Mouse (Mus musculus) myocyte (in vitro differentiated cells): ENCODE measurements around the gene Mt1. TPM values are rescaled to one million over a fixed set of nuclear protein-coding genes. Genes with fewer than 3 reads are reported as not detected.

ENCODE experiments used
- H3K27me3 ChIP-seq: one replicate; pipeline ENCODE4 v1.6.1; 2011; ENCODE audit not compliant: control insufficient read depth, insufficient read depth, insufficient read length
- H3K36me3 ChIP-seq: one replicate; pipeline ENCODE4 v1.6.1; 2011; ENCODE audit not compliant: control insufficient read depth, insufficient read depth
- H3K4me2 ChIP-seq: one replicate; pipeline ENCODE4 v1.6.1; 2011; ENCODE audit warnings: low read depth, control low read depth
- H3K4me3 ChIP-seq: one replicate; pipeline ENCODE4 v1.5.1; 2011; ENCODE audit warnings: mild to moderate bottlenecking, control low read depth, moderate library complexity
- H3K79me2 ChIP-seq: one replicate; pipeline ENCODE4 v1.6.1; 2011; ENCODE audit not compliant: control insufficient read depth, insufficient read depth
- H3ac ChIP-seq: one replicate; pipeline ENCODE4 v1.6.1; 2011; ENCODE audit not compliant: control insufficient read depth, insufficient read length
- CEBPB ChIP-seq: IDR thresholded peaks from 2 replicates; pipeline ENCODE4 v1.6.1; 2011; ENCODE audit warnings: mild to moderate bottlenecking, moderate library complexity; ENCODE audit not compliant: poor library complexity, insufficient read depth, severe bottlenecking
- E2F4 ChIP-seq: IDR thresholded peaks from one replicate; pipeline ENCODE4 v1.6.1; 2011; ENCODE audit warnings: mild to moderate bottlenecking, control low read depth, moderate library complexity; ENCODE audit not compliant: insufficient read depth
- MAX ChIP-seq: IDR thresholded peaks from one replicate; pipeline ENCODE4 v1.6.1; 2011; ENCODE audit warnings: low read depth, mild to moderate bottlenecking, control low read depth
- MYOD1 ChIP-seq, 3 experiments: IDR thresholded peaks; one replicate each; pipeline ENCODE4 v1.6.1; 2011; ENCODE audit warnings: control low read depth in 2 of 3, low read depth in 2 of 3, mild to moderate bottlenecking in 2 of 3, moderate library complexity in 1 of 3; ENCODE audit not compliant: insufficient read length in 2 of 3, control insufficient read depth in 1 of 3
- MYOG ChIP-seq, 3 experiments: IDR thresholded peaks; one replicate each; pipeline ENCODE4 v1.6.1; 2011; ENCODE audit warnings: control low read depth in 2 of 3, low read depth in 2 of 3, mild to moderate bottlenecking in 2 of 3; ENCODE audit not compliant: insufficient read length in 2 of 3, control insufficient read depth in 1 of 3, insufficient read depth in 1 of 3
- POLR2A ChIP-seq: IDR thresholded peaks from one replicate; pipeline ENCODE4 v1.6.1; 2011; ENCODE audit warnings: low read depth, mild to moderate bottlenecking, control low read depth, moderate library complexity; ENCODE audit not compliant: insufficient read length
- POLR2AphosphoS2 ChIP-seq: IDR thresholded peaks from one replicate; pipeline ENCODE4 v1.6.1; 2011; ENCODE audit warnings: low read depth, control low read depth; ENCODE audit not compliant: insufficient read length
- REST ChIP-seq: IDR thresholded peaks from one replicate; pipeline ENCODE4 v1.6.1; 2011; ENCODE audit warnings: mild to moderate bottlenecking, control low read depth, moderate library complexity; ENCODE audit not compliant: insufficient read depth, insufficient read length
- SRF ChIP-seq: IDR thresholded peaks from one replicate; pipeline ENCODE4 v1.6.1; 2011; ENCODE audit warnings: low read depth; ENCODE audit not compliant: control insufficient read depth, insufficient read length
- TCF12 ChIP-seq: IDR thresholded peaks from one replicate; pipeline ENCODE4 v1.6.1; 2011; ENCODE audit warnings: mild to moderate bottlenecking, control low read depth; ENCODE audit not compliant: poor library complexity, insufficient read depth, severe bottlenecking
- TCF3 ChIP-seq: IDR thresholded peaks from one replicate; pipeline ENCODE4 v1.6.1; 2011; ENCODE audit warnings: low read depth, control low read depth; ENCODE audit not compliant: insufficient read length
- USF1 ChIP-seq: IDR thresholded peaks from one replicate; pipeline ENCODE4 v1.6.1; 2011; ENCODE audit warnings: low read depth, mild to moderate bottlenecking, control low read depth, moderate library complexity
- polyA plus RNA-seq: library from polyadenylated mRNA; unstranded; fragments of >200 nt; fragmentation: generic; extraction: Trizol; gene quantifications from one replicate; pipeline ENCODE4 v1.2.1, GENCODE M21; 2012; ENCODE audit warnings: missing spikeins

Mt1 gene
- polyA plus RNA-seq, 1 experiment, result 1,165 TPM

- Histone ChIP-seq H3ac (no peak overlapping the region), H3K4me2 (no peak overlapping the region), H3K36me3 (no peaks in the 10 kb centered on the region), H3K79me2 (no peaks in the 10 kb centered on the region), H3K27me3 (peaks cover 10% of the 10 kb centered on the region), H3K4me3 (no peak overlapping the region)
- TF ChIP-seq SRF (no peak), USF1 (no peak), TCF12 (no peak), MAX (no peak), POLR2AphosphoS2 (no peak), E2F4 (no peak), TCF3 (no peak), CEBPB (no peak), MYOD1 (IDR thresholded peaks at IDR 0.05; ENCODE audit: control insufficient read depth in 1 of 3, insufficient read length in 2 of 3, low read depth in 2 of 3) (no peak), REST (no peak), POLR2A (no peak), MYOG (IDR thresholded peaks at IDR 0.05; ENCODE audit: control insufficient read depth in 1 of 3, insufficient read depth in 1 of 3, insufficient read length in 2 of 3, low read depth in 2 of 3) (no peak)
Observed at GRCm38 (mm10) chr8:94207491-94207890, 28.6 kb downstream of the Mt1 start.

- Histone ChIP-seq H3ac (no peak overlapping the region), H3K27me3 (peaks cover 10% of the 10 kb centered on the region), H3K79me2 (no peaks in the 10 kb centered on the region), H3K4me2 (no peak overlapping the region), H3K36me3 (no peaks in the 10 kb centered on the region), H3K4me3 (no peak overlapping the region)
- TF ChIP-seq TCF3 (no peak), MYOD1 (IDR thresholded peaks at IDR 0.05; ENCODE audit: control insufficient read depth in 1 of 3, insufficient read length in 2 of 3, low read depth in 2 of 3) (no peak), TCF12 (no peak), MAX (no peak), POLR2A (no peak), E2F4 (no peak), REST (no peak), SRF (no peak)
Observed at GRCm38 (mm10) chr8:94209639-94210038, 30.8 kb downstream of the Mt1 start.

GRCm38 (mm10) chr8:94210225-94210624, 31.3 kb downstream of the Mt1 start:
- TF ChIP-seq REST (no peak), POLR2A (no peak), MYOG (IDR thresholded peaks at IDR 0.05; ENCODE audit: control insufficient read depth in 1 of 3, insufficient read depth in 1 of 3, insufficient read length in 2 of 3, low read depth in 2 of 3) (no peak), E2F4 (no peak), MYOD1 (IDR thresholded peaks at IDR 0.05; ENCODE audit: control insufficient read depth in 1 of 3, insufficient read length in 2 of 3, low read depth in 2 of 3) (no peak), TCF12 (no peak), USF1 (no peak), CEBPB (no peak), POLR2AphosphoS2 (no peak), SRF (no peak), MAX (no peak), TCF3 (no peak)

GRCm38 (mm10) chr8:94213819-94214218, 34.9 kb downstream of the Mt1 start:
- no peak for TF ChIP-seq TCF12
- TF ChIP-seq TCF3, result no peak
- TF ChIP-seq USF1, result no peak
- TF ChIP-seq MYOG (IDR thresholded peaks at IDR 0.05; ENCODE audit: control insufficient read depth in 1 of 3, insufficient read depth in 1 of 3, insufficient read length in 2 of 3, low read depth in 2 of 3), result no peak
- TF ChIP-seq E2F4, result no peak
- no peak for TF ChIP-seq POLR2AphosphoS2
- TF ChIP-seq MYOD1 (IDR thresholded peaks at IDR 0.05; ENCODE audit: control insufficient read depth in 1 of 3, insufficient read length in 2 of 3, low read depth in 2 of 3), result no peak
- TF ChIP-seq SRF, result no peak
- TF ChIP-seq MAX, result no peak
- TF ChIP-seq CEBPB, result no peak
- no peak for TF ChIP-seq POLR2A
- TF ChIP-seq REST, result no peak
- Histone ChIP-seq H3K36me3 (no peaks in the 10 kb centered on the region), H3K79me2 (peaks cover 34% of the 10 kb centered on the region), H3K27me3 (peaks cover 10% of the 10 kb centered on the region), H3K4me3 (peak overlapping the region; percentile 40), H3K4me2 (peak overlapping the region; percentile 72), H3ac (peak overlapping the region; percentile 82)

More at GRCm38 (mm10) chr8:94210225-94210624, 31.3 kb downstream of the Mt1 start:
- H3K36me3 ChIP-seq, result no peaks in the 10 kb centered on the region
- H3K4me2 ChIP-seq, result peak overlapping the region; percentile 24
- no peak overlapping the region for H3K4me3 ChIP-seq
- peaks cover 10% of the 10 kb centered on the region for H3K27me3 ChIP-seq
- H3ac ChIP-seq, result no peak overlapping the region
- H3K79me2 ChIP-seq, result peaks cover 4% of the 10 kb centered on the region

GRCm38 (mm10) chr8:94214252-94215173, 35.6 kb downstream of the Mt1 start, which contains the start of gene Nup93:
Nup93 (plus strand) TSS chr8:94214564.
- Histone ChIP-seq H3K27me3 (peaks cover 4% of the 10 kb centered on the region), H3K4me2 (peak within 1 kb of the TSS; percentile 96), H3K36me3 (no peaks in the 10 kb centered on the region), H3K4me3 (peak within 1 kb of the TSS; percentile 40), H3K79me2 (peaks cover 37% of the 10 kb centered on the region), H3ac (peak within 1 kb of the TSS; percentile 82)
- TF ChIP-seq MYOD1 (IDR thresholded peaks at IDR 0.05; ENCODE audit: control insufficient read depth in 1 of 3, insufficient read length in 2 of 3, low read depth in 2 of 3), result no peak
- no peak for TF ChIP-seq REST
- TF ChIP-seq SRF, result no peak
- TF ChIP-seq MYOG (IDR thresholded peaks at IDR 0.05; ENCODE audit: control insufficient read depth in 1 of 3, insufficient read depth in 1 of 3, insufficient read length in 2 of 3, low read depth in 2 of 3), result no peak
- no peak for TF ChIP-seq TCF12
- TF ChIP-seq USF1, result peak; percentile 74
- TF ChIP-seq E2F4, result peak; percentile 75
- no peak for TF ChIP-seq CEBPB
- no peak for TF ChIP-seq MAX
- TF ChIP-seq POLR2A, result peak; percentile 55
- TF ChIP-seq TCF3, result no peak
- peak; percentile 62 for TF ChIP-seq POLR2AphosphoS2
